Mouse (Mus musculus) cortical plate, adult 2 months (tissue): ENCODE data around the gene Hectd2.

ENCODE experiments used
- CTCF ChIP-seq: fragments of 200-500 bp; IDR thresholded peaks from 2 replicates; pipeline ENCODE4 v1.5.1; 2011; ENCODE audit warnings: mild to moderate bottlenecking, control low read depth, low read length; ENCODE audit not compliant: insufficient read depth; ENCODE audit errors: extremely low read depth
- POLR2A ChIP-seq: fragments of 200-500 bp; IDR thresholded peaks from 2 replicates; pipeline ENCODE4 v1.6.1; 2011; ENCODE audit warnings: mild to moderate bottlenecking, low read length, control low read depth; ENCODE audit not compliant: insufficient read depth; ENCODE audit errors: extremely low read depth

DNA sequence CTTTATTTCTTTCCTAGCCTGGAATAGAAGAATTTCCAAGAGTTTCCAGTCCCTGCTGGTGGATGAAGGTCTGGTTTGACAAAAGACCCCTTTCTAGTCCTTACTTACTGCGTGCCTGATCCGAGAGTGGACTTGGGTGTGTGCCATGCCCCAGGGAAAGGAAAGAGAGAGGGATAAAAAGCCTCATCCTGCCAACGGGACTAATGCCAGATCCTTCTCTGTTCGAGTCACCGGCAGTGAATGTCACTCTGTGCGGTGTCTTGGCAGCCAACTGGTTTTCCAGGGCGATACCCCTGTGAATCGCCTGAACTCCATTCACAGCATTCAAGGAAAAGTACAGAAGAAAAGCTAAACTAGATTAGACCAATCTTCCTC lies 19.7 kb upstream of the Hectd2 start:
- TF ChIP-seq POLR2A (no peak), CTCF (no peak)
